Mouse (Mus musculus): ENCODE data around the gene Phf24. TPM values are rescaled to one million over a fixed set of nuclear protein-coding genes. Genes with fewer than 3 reads are reported as not detected.

Phf24 gene
- polyA plus RNA-seq, 1 experiment from 2014 or later: 3.1 TPM

DNA sequence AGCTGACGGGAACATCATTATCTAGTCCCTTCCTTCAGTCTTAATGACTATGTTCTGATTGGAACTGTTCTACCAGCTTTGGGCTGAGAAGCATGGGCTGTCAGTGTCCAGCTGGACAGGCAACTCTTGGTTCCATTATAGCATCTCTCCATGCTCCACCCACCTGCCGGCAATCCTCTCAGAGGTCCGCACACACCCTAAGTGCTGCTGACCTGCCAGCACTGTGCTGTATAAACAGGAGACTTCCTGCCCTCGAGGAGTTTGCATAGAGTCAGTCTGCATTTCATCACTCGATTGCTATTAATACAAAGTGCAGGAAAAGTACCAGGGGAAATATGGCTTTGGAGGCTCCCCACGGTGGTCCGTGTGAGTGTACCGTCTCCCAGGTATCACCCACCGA lies 4.3 kb downstream of the Phf24 start:
- H3K4me3 ChIP-seq (ENCODE audit: low read depth, low read length): no peak overlapping the region
- H3K9ac ChIP-seq (replicated peaks; ENCODE audit: low read depth, low read length): no peak overlapping the region
- H3K4me1 ChIP-seq (ENCODE audit: control insufficient read depth, insufficient read depth, low read length): no peaks in the 10 kb centered on the region
- 49% methylated on average over 9 of the region's 9 CpGs for WGBS
- peaks cover 6% of the 10 kb centered on the region; the same call in 1 of the 2 replicates for H3K27me3 ChIP-seq (ENCODE audit: control insufficient read depth, insufficient read depth, low read length)
- no peak overlapping the region for H3K27ac ChIP-seq (ENCODE audit: low read length)
- no peaks in the 10 kb centered on the region for H3K9me3 ChIP-seq (ENCODE audit: control insufficient read depth, low read depth, low read length)
- H3K4me2 ChIP-seq (replicated peaks; ENCODE audit: low read depth, low read length): no peak overlapping the region
- no peak for ATAC-seq (ENCODE audit: insufficient number of reproducible peaks, insufficient read depth, low FRiP score, low read depth)
- H3K36me3 ChIP-seq (ENCODE audit: control insufficient read depth, insufficient read depth, low read length): no peaks in the 10 kb centered on the region

- Histone ChIP-seq H3K9ac (replicated peaks; ENCODE audit: low read depth, low read length) (no peak overlapping the region), H3K27ac (ENCODE audit: low read length) (no peak overlapping the region), H3K27me3 (ENCODE audit: control insufficient read depth, insufficient read depth, low read length) (0 out of 2 replicates have a peak, but pooled peaks cover 2% of the 10 kb centered on the region), H3K36me3 (ENCODE audit: control insufficient read depth, insufficient read depth, low read length) (no peaks in the 10 kb centered on the region), H3K4me2 (replicated peaks; ENCODE audit: low read depth, low read length) (no peak overlapping the region), H3K4me1 (ENCODE audit: control insufficient read depth, insufficient read depth, low read length) (no peaks in the 10 kb centered on the region), H3K4me3 (ENCODE audit: low read depth, low read length) (no peak overlapping the region), H3K9me3 (ENCODE audit: control insufficient read depth, low read depth, low read length) (no peaks in the 10 kb centered on the region)
- 84% methylated on average over 2 of the region's 2 CpGs for WGBS
- no peak for ATAC-seq (ENCODE audit: insufficient number of reproducible peaks, insufficient read depth, low FRiP score, low read depth)
Measured at GRCm38 (mm10) chr4:42921536-42921935, 5.1 kb downstream of the Phf24 start.

DNA sequence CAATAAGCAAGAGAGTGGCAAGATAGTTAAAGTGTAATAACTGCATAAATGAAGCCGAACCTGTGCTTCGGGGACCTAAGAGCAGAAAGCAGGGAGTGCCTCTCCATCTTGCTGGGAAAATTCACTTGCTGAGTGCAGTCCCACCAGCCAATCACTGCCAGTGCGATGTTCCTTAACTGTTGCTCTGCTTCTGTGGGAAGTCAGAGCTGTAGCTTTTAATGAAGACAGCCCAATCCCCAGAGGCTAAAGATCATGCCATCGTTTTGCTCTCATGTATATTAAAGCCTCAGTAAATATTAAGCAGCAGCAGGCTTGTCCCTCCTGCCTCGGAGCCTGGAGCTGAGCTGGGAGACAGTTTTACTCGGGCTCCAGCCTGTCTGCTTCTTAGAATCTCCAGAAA lies 5.6 kb downstream of the Phf24 start:
- Histone ChIP-seq H3K36me3 (ENCODE audit: control insufficient read depth, insufficient read depth, low read length) (no peaks in the 10 kb centered on the region), H3K4me1 (ENCODE audit: control insufficient read depth, insufficient read depth, low read length) (no peaks in the 10 kb centered on the region), H3K27me3 (ENCODE audit: control insufficient read depth, insufficient read depth, low read length) (0 out of 2 replicates have a peak, but pooled peaks cover 2% of the 10 kb centered on the region), H3K4me3 (ENCODE audit: low read depth, low read length) (no peak overlapping the region), H3K9me3 (ENCODE audit: control insufficient read depth, low read depth, low read length) (no peaks in the 10 kb centered on the region), H3K27ac (ENCODE audit: low read length) (no peak overlapping the region), H3K4me2 (replicated peaks; ENCODE audit: low read depth, low read length) (no peak overlapping the region), H3K9ac (replicated peaks; ENCODE audit: low read depth, low read length) (no peak overlapping the region)
- no peak for ATAC-seq (ENCODE audit: insufficient number of reproducible peaks, insufficient read depth, low FRiP score, low read depth)
- 68% methylated on average over 6 of the region's 6 CpGs for WGBS

GRCm38 (mm10) chr4:42922461-42922860 lies 6.0 kb downstream of the Phf24 start:
- Histone ChIP-seq H3K36me3 (ENCODE audit: control insufficient read depth, insufficient read depth, low read length) (no peaks in the 10 kb centered on the region), H3K4me3 (ENCODE audit: low read depth, low read length) (no peak overlapping the region), H3K27ac (ENCODE audit: low read length) (no peak overlapping the region), H3K9ac (replicated peaks; ENCODE audit: low read depth, low read length) (no peak overlapping the region), H3K27me3 (ENCODE audit: control insufficient read depth, insufficient read depth, low read length) (0 out of 2 replicates have a peak, but pooled peaks cover 2% of the 10 kb centered on the region), H3K9me3 (ENCODE audit: control insufficient read depth, low read depth, low read length) (no peaks in the 10 kb centered on the region), H3K4me2 (replicated peaks; ENCODE audit: low read depth, low read length) (no peak overlapping the region), H3K4me1 (ENCODE audit: control insufficient read depth, insufficient read depth, low read length) (no peaks in the 10 kb centered on the region)
- no peak for ATAC-seq (ENCODE audit: insufficient number of reproducible peaks, insufficient read depth, low FRiP score, low read depth)
- 81% methylated on average over 8 of the region's 8 CpGs for WGBS

- no peaks in the 10 kb centered on the region for H3K9me3 ChIP-seq (ENCODE audit: control insufficient read depth, low read depth, low read length)
- no peak for ATAC-seq (ENCODE audit: insufficient number of reproducible peaks, insufficient read depth, low FRiP score, low read depth)
- no peaks in the 10 kb centered on the region for H3K36me3 ChIP-seq (ENCODE audit: control insufficient read depth, insufficient read depth, low read length)
- WGBS: 72% methylated on average over 13 of the region's 13 CpGs
- H3K4me3 ChIP-seq (ENCODE audit: low read depth, low read length): no peak overlapping the region
- H3K4me1 ChIP-seq (ENCODE audit: control insufficient read depth, insufficient read depth, low read length): no peaks in the 10 kb centered on the region
- H3K27me3 ChIP-seq (ENCODE audit: control insufficient read depth, insufficient read depth, low read length): no peaks in the 10 kb centered on the region
- no peak overlapping the region for H3K9ac ChIP-seq (replicated peaks; ENCODE audit: low read depth, low read length)
- H3K27ac ChIP-seq (ENCODE audit: low read length): no peak overlapping the region
- H3K4me2 ChIP-seq (replicated peaks; ENCODE audit: low read depth, low read length): no peak overlapping the region
Measured at GRCm38 (mm10) chr4:42924095-42924710, 7.7 kb downstream of the Phf24 start.

GRCm38 (mm10) chr4:42928209-42928608 lies 11.7 kb downstream of the Phf24 start:
- Histone ChIP-seq H3K9ac (replicated peaks; ENCODE audit: low read depth, low read length) (no peak overlapping the region), H3K27ac (ENCODE audit: low read length) (no peak overlapping the region), H3K36me3 (ENCODE audit: control insufficient read depth, insufficient read depth, low read length) (no peaks in the 10 kb centered on the region), H3K27me3 (ENCODE audit: control insufficient read depth, insufficient read depth, low read length) (no peaks in the 10 kb centered on the region), H3K9me3 (ENCODE audit: control insufficient read depth, low read depth, low read length) (no peaks in the 10 kb centered on the region), H3K4me2 (replicated peaks; ENCODE audit: low read depth, low read length) (no peak overlapping the region), H3K4me3 (ENCODE audit: low read depth, low read length) (no peak overlapping the region), H3K4me1 (ENCODE audit: control insufficient read depth, insufficient read depth, low read length) (no peaks in the 10 kb centered on the region)
- WGBS: 76% methylated on average over 5 of the region's 5 CpGs
- ATAC-seq (ENCODE audit: insufficient number of reproducible peaks, insufficient read depth, low FRiP score, low read depth): no peak

GRCm38 (mm10) chr4:42928952-42929351 lies 12.5 kb downstream of the Phf24 start:
- no peak overlapping the region for H3K9ac ChIP-seq (replicated peaks; ENCODE audit: low read depth, low read length)
- no peak overlapping the region for H3K4me3 ChIP-seq (ENCODE audit: low read depth, low read length)
- H3K27ac ChIP-seq (ENCODE audit: low read length): no peak overlapping the region
- whole genome bisulfite sequencing: 89% methylated on average over 9 of the region's 9 CpGs
- no peak overlapping the region for H3K4me2 ChIP-seq (replicated peaks; ENCODE audit: low read depth, low read length)
- no peaks in the 10 kb centered on the region for H3K27me3 ChIP-seq (ENCODE audit: control insufficient read depth, insufficient read depth, low read length)
- no peaks in the 10 kb centered on the region for H3K4me1 ChIP-seq (ENCODE audit: control insufficient read depth, insufficient read depth, low read length)
- no peaks in the 10 kb centered on the region for H3K36me3 ChIP-seq (ENCODE audit: control insufficient read depth, insufficient read depth, low read length)
- no peaks in the 10 kb centered on the region for H3K9me3 ChIP-seq (ENCODE audit: control insufficient read depth, low read depth, low read length)
- no peak for ATAC-seq (ENCODE audit: insufficient number of reproducible peaks, insufficient read depth, low FRiP score, low read depth)

DNA sequence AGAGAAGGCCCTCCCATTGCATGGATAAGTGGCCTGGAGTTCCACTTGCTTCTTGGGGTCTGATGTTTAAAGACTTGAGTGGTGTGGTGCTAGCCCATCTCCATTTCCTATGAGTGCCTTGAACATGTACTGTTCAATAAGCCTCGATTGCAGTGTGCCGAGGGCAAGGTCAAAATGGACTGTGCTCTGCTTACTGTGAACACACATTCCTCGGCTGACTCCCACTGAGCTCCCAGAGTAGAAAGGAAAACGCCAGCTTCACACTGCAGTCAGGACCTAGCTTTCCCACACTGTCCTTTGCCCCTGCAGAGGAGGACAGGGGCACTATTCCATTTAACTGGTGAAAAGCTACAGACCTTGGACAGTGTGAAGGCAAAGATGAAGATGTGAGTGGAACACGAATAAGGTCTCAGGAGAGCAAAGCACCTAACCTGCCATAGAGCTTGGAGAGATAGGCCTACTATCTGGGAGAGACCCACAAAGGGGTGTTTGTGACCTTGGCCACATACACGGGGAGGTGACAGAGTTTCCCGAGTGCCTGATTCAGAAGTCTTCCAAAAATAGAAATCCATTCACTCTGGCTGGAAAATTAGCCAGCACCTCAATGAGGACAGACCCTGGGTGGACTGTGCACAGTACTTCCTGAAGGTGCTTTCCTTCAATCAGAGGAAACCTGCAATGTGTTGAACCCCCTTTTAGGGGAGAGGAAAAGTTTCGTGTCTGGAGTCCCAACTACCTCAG lies 15.9 kb downstream of the Phf24 start:
- H3K9me3 ChIP-seq (ENCODE audit: control insufficient read depth, low read depth, low read length): no peaks in the 10 kb centered on the region
- no peak overlapping the region for H3K4me2 ChIP-seq (replicated peaks; ENCODE audit: low read depth, low read length)
- H3K27ac ChIP-seq (ENCODE audit: low read length): no peak overlapping the region
- no peaks in the 10 kb centered on the region for H3K4me1 ChIP-seq (ENCODE audit: control insufficient read depth, insufficient read depth, low read length)
- no peaks in the 10 kb centered on the region for H3K27me3 ChIP-seq (ENCODE audit: control insufficient read depth, insufficient read depth, low read length)
- no peak overlapping the region for H3K4me3 ChIP-seq (ENCODE audit: low read depth, low read length)
- 68% methylated on average over 8 of the region's 8 CpGs for WGBS
- H3K9ac ChIP-seq (replicated peaks; ENCODE audit: low read depth, low read length): no peak overlapping the region
- no peaks in the 10 kb centered on the region for H3K36me3 ChIP-seq (ENCODE audit: control insufficient read depth, insufficient read depth, low read length)
- ATAC-seq (ENCODE audit: insufficient number of reproducible peaks, insufficient read depth, low FRiP score, low read depth): no peak

All from stomach, embryonic 14.5 days (tissue).